Mouse (Mus musculus) heart, adult 2 months (tissue): ENCODE results near the gene Sorbs2. TPM values are rescaled to one million over a fixed set of nuclear protein-coding genes. Genes with fewer than 3 reads are reported as not detected.

Experiments
- DNase-seq, 2 experiments: peaks; one replicate each; pipeline ENCODE4 v3.0.0; 2021
- H3K27ac ChIP-seq: fragments of 200-600 bp; 2 replicates; pipeline ENCODE4 v1.8.1; 2022
- H3K27me3 ChIP-seq: fragments of 200-500 bp; 2 replicates; pipeline ENCODE4 v1.6.1; 2012; ENCODE audit warnings: mild to moderate bottlenecking, low read length, inconsistent platforms, mixed read lengths; ENCODE audit not compliant: control insufficient read depth, insufficient read depth
- H3K36me3 ChIP-seq: fragments of 200-500 bp; 2 replicates; pipeline ENCODE4 v1.6.1; 2012; ENCODE audit warnings: low read length, inconsistent platforms; ENCODE audit not compliant: control insufficient read depth, insufficient read depth
- H3K4me1 ChIP-seq: fragments of 200-500 bp; 2 replicates; pipeline ENCODE4 v1.6.1; 2011; ENCODE audit warnings: low read length; ENCODE audit not compliant: control insufficient read depth, insufficient read depth
- H3K4me3 ChIP-seq: fragments of 200-600 bp; 2 replicates; pipeline ENCODE4 v1.8.1; 2022
- H3K79me2 ChIP-seq: fragments of 200-500 bp; replicated peaks from 2 replicates; pipeline ENCODE4 v1.6.1; 2012; ENCODE audit warnings: mild to moderate bottlenecking, inconsistent platforms, low read length, moderate library complexity, mixed read lengths; ENCODE audit not compliant: control insufficient read depth, insufficient read depth
- H3K9ac ChIP-seq: fragments of 200-500 bp; 2 replicates; pipeline ENCODE4 v1.6.1; 2012; ENCODE audit warnings: low read depth, mild to moderate bottlenecking, control low read depth, inconsistent platforms, low read length, mixed read lengths
- CTCF ChIP-seq: fragments of 200-600 bp; IDR thresholded peaks from 2 replicates; pipeline ENCODE4 v1.8.1; 2022; ENCODE audit warnings: antibody characterized with exemption, mild to moderate bottlenecking, moderate library complexity
- EP300 ChIP-seq: fragments of 200-500 bp; IDR thresholded peaks from 2 replicates; pipeline ENCODE4 v1.6.1; 2011; ENCODE audit warnings: low read depth, low read length, control low read depth; ENCODE audit not compliant: insufficient read depth
- POLR2A ChIP-seq: fragments of 200-500 bp; IDR thresholded peaks from 2 replicates; pipeline ENCODE4 v1.6.1; 2011; ENCODE audit warnings: mild to moderate bottlenecking, low read depth, low read length, control low read depth; ENCODE audit not compliant: insufficient read depth
- WGBS: fragments of 180-500 bp; shearing (Covaris S2); methylation state at CpG from one replicate; pipeline ENCODE4 v1.1.7; 2018; 5-methylcytosine and 5-hydroxymethylcytosine counted together
- intact Hi-C: fragments of 180-260 bp; cut with DNase I; formaldehyde crosslinking; loops from one replicate; pipeline ENCODE4 v1.15.1; 2025
- polyA plus RNA-seq: library from polyadenylated mRNA; depleted of rRNA; stranded (reverse); fragments of >200 nt; gene quantifications from 2 replicates; pipeline ENCODE4 v1.2.3, GENCODE M21; 2012
- total RNA-seq, 2 experiments: library from RNA; stranded (reverse); gene quantifications; 2 replicates each; pipeline ENCODE4 v1.2.3; 2021

Sorbs2 gene
- total and polyA plus RNA-seq, 3 experiments, result 233 to 581 (median 506) TPM

DNA sequence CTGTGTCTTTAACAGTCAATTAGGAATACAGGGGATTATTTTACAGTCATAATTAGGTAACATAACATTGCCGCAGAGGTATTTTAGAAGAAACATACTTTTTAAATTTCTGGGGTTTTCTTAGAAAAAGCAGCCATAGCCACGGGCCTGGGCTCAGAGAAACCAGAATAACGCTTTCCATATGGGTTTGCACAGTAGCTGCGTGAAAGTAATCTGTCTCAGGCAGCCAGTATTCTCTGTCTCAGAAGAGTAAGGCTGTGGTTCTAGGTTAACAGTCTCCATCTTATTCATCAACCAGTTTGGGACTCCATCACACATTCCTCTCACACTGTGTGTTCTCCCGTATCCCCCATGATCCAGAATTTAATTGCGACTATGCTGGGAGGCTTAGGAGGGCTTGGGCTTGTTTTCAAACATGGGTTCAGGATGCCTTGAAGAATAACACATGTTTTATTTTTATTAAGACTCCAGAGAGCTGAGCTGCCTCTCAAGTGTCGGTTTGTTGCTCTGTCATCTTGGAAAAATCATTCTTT is 222.3 kb downstream of the Sorbs2 start:
- no peaks in the 10 kb centered on the region for H3K27me3 ChIP-seq
- peaks cover 3% of the 10 kb centered on the region for H3K4me1 ChIP-seq
- H3K4me3 ChIP-seq, result no peak overlapping the region
- 70% methylated on average over 7 of the region's 7 CpGs for WGBS
- intact Hi-C loops, result loop anchor here (5.0 kb wide), 1 partner anchor 68 kb away; no protein-coding TSS in a partner anchor
- H3K27ac ChIP-seq, result no peak overlapping the region
- TF ChIP-seq EP300 (no peak), CTCF (no peak), POLR2A (no peak)
- H3K9ac ChIP-seq, result no peak overlapping the region
- peaks cover 1% of the 10 kb centered on the region; the same call in 1 of the 2 replicates for H3K79me2 ChIP-seq
- no peak for DNase-seq
- H3K36me3 ChIP-seq, result peaks cover 10% of the 10 kb centered on the region

- WGBS, result 56% methylated on average over 5 of the region's 5 CpGs
- Histone ChIP-seq H3K4me1 (peaks cover 3% of the 10 kb centered on the region), H3K36me3 (peaks cover 10% of the 10 kb centered on the region), H3K4me3 (no peak overlapping the region), H3K27ac (no peak overlapping the region), H3K79me2 (peaks cover 1% of the 10 kb centered on the region; the same call in 1 of the 2 replicates), H3K9ac (no peak overlapping the region), H3K27me3 (no peaks in the 10 kb centered on the region)
- no peak for DNase-seq
- TF ChIP-seq POLR2A (no peak), CTCF (no peak), EP300 (no peak)
- intact Hi-C loops, result loop anchor here (5.0 kb wide), 1 partner anchor 68 kb away; no protein-coding TSS in a partner anchor
These were observed 223.2 kb downstream of the Sorbs2 start for GRCm38 (mm10) chr8:45730795-45731194.

GRCm38 (mm10) chr8:45734071-45734470 is 226.5 kb downstream of the Sorbs2 start:
- H3K79me2 ChIP-seq, result peaks cover 1% of the 10 kb centered on the region; the same call in 1 of the 2 replicates
- H3K4me1 ChIP-seq, result peaks cover 1% of the 10 kb centered on the region
- DNase-seq, result no peak
- no peak overlapping the region for H3K9ac ChIP-seq
- peak overlapping the region; percentile 24; the same call in 1 of the 2 replicates for H3K27ac ChIP-seq
- WGBS, result 65% methylated on average over 8 of the region's 8 CpGs
- H3K27me3 ChIP-seq, result no peaks in the 10 kb centered on the region
- TF ChIP-seq POLR2A (no peak), CTCF (no peak), EP300 (no peak)
- peaks cover 19% of the 10 kb centered on the region for H3K36me3 ChIP-seq
- intact Hi-C loops, result loop anchor here (5.0 kb wide), 1 partner anchor 72 kb away; no protein-coding TSS in a partner anchor
- H3K4me3 ChIP-seq, result no peak overlapping the region

DNA sequence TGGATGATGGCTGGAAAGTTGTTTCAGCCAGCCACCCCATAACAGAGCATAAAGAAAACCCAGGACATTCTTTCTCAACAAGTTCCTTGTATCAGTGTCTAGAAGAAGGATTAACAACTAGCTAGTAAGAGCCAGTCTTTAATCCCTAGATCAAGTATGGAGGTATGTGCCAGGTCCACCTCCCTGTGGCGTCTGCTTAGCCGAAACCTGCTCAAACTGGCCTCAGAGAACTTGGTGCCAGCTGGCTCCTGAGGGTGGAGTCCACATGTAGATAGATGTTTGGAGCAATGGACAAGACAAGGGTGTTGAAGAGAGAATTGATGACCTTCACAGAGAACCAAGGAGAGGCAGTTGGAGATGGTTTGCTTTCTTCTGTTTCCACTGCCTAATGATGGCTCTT is 229.7 kb downstream of the Sorbs2 start:
- H3K4me3 ChIP-seq, result no peak overlapping the region
- peaks cover 23% of the 10 kb centered on the region for H3K36me3 ChIP-seq
- intact Hi-C loops, result no loop called here
- H3K27ac ChIP-seq, result peak overlapping the region; percentile 13
- 74% methylated on average over 2 of the region's 2 CpGs for WGBS
- 0 out of 2 replicates have a peak, but pooled peaks cover 1% of the 10 kb centered on the region for H3K79me2 ChIP-seq
- peaks cover 3% of the 10 kb centered on the region for H3K4me1 ChIP-seq
- DNase-seq, result peak in 1 of 2 experiments; percentile 28
- no peak overlapping the region for H3K9ac ChIP-seq
- H3K27me3 ChIP-seq, result no peaks in the 10 kb centered on the region
- no peak for TF ChIP-seq POLR2A
- no peak for TF ChIP-seq CTCF
- TF ChIP-seq EP300, result no peak

DNA sequence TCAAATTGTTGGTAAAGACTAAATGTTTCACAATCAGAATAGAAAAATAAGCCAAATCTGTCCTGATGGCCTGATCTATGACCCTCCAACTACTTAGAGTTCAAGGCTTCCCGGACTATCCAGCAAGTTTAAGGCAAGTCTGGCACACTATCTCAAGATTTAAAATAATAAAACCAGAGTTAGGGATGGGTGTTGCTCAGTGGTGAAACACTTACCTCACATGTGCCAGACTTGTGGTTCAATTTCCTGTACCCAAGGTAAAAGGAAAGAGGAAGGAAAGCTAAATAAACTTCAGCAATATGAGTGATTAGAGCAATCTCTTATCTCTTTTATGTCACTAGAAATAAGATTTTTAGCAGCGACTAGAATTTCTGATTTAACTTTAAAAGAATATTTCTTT is 235.7 kb downstream of the Sorbs2 start:
- TF ChIP-seq POLR2A (no peak), CTCF (no peak), EP300 (no peak)
- H3K27ac ChIP-seq, result no peak overlapping the region
- peaks cover 18% of the 10 kb centered on the region for H3K36me3 ChIP-seq
- intact Hi-C loops, result no loop called here
- no peak overlapping the region for H3K9ac ChIP-seq
- no peaks in the 10 kb centered on the region for H3K79me2 ChIP-seq
- no peak for DNase-seq
- H3K27me3 ChIP-seq, result no peaks in the 10 kb centered on the region
- WGBS, result 65% methylated on average over 2 of the region's 2 CpGs
- peaks cover 1% of the 10 kb centered on the region; the same call in 1 of the 2 replicates for H3K4me1 ChIP-seq
- H3K4me3 ChIP-seq, result no peak overlapping the region

GRCm38 (mm10) chr8:45743739-45744138 is 236.2 kb downstream of the Sorbs2 start:
- DNase-seq, result no peak
- intact Hi-C loops, result no loop called here
- H3K36me3 ChIP-seq, result peaks cover 18% of the 10 kb centered on the region
- no peak overlapping the region for H3K4me3 ChIP-seq
- H3K27ac ChIP-seq, result no peak overlapping the region
- H3K9ac ChIP-seq, result no peak overlapping the region
- TF ChIP-seq EP300, result no peak
- no peak for TF ChIP-seq CTCF
- no peak for TF ChIP-seq POLR2A
- H3K79me2 ChIP-seq, result no peaks in the 10 kb centered on the region
- H3K27me3 ChIP-seq, result no peaks in the 10 kb centered on the region
- H3K4me1 ChIP-seq, result peaks cover 1% of the 10 kb centered on the region; the same call in 1 of the 2 replicates
